Mouse (Mus musculus): ENCODE measurements around the gene Kdm2b.

The Kdm2b gene

DNA sequence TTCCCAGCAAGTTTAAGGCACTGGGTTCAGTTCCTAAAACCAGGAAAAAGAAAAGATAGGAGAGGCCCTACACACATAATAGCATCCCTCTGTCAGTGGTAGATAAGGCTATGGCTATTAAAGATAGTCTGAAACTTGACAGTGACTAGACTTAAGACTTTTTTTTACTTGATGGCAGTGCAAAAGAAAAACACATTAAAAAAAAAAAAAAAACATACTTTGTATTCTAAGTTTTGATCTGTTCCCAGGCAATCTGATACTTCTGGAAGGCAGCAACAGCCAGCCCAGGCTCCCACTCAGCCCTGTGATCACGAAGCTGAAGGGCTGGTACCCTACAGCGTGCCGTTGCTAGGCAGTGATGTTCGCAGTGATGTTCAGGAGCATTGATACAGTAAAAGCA lies 18.2 kb downstream of the Kdm2b start:
- DNase-seq: no peak

DNA sequence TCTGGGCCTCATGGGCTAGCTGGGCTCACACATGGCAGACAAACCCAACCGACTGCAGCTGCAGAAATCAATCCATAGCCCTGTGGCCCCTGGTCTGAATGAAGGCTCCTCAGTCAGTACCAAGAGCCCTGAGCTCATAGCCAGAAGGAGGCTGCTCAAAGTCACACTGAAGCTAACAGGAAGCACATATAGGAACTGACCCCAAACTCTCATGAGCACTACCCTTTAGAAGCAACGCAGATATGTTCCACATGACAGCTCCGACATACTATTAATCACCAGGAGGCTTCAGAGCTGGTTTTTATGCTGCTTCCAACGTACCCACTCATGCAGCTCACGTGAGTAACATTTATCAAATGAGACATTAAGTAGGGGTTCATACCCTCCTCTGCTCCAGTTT lies 19.6 kb downstream of the Kdm2b start:
- no peak for DNase-seq

DNA sequence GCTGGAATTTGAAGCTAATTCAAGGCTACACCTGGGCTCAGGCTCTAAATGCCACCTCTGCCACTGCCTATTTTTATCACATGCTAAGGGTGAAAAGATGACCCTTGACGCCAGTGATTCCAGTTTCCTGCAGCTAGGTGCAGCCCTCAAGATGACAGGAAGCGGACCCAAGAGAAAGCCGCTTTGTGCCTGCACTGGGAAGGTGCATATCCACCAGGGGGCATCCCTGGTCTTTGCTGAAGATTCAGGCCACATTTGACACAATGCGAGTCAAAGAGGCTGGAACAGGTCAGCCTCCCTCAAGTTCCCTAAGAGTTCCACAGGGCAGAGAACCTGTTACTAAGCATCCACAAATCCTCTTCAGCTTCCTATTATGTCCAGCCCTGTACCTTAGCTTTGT lies 21.3 kb downstream of the Kdm2b start:
- DNase-seq: peak; percentile 72

DNA sequence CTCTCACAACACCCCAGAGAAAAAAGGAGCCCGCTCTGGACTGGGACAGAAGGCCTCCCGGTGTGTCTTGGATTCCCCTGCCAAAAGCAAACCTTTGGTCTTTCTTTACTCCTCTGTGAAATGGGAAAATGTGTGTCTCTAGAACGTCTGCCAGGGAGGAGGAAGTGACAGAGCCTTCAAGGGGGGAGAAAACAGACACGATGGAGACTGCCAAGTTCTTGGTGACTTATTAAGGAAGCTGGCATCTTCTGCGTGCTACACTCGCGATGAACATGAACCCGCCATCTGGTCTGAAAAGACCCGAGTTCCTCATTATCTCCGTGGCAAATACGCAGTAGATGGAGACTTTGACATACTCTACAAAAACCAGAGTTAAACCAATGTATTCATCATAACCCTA lies 24.2 kb downstream of the Kdm2b start:
- no peak for DNase-seq

DNA sequence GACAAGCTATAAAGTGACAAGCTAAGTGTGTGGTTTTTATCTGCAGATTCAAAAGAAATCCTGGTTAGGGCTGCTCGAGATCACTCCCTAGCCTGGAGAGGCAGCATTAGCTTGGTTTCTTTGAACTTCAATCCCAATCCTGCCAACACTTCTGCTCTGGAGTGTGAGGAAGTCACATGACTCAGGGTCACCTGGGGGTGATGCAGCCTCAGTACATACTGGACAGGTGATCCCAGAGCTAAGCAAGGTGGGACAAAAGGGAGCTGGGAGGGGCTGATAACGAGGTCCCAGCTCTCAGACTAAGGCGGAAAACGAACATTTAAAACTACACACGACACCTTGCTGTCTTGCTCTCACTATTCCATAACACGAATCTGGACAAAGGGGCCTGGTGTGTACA lies 24.8 kb downstream of the Kdm2b start:
- no peak for DNase-seq

DNA sequence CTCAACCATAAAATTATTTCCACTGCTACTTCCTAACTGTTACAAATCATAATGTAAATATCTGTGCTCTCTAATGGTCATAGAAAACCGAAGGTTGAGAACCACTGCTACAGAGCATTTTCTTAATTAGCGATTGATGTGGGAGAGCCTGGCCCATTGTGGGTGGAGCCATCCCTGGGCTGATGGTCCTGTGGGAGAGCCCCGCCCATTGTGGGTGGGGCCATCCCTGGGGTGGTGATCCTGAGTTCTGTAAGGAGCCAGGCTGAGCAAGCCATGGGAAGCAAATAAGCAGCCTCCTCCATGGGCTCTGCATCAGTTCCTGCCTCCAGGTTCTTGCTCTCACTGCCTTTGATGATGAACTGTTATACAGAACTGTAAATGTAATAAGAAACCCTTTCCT lies 27.7 kb downstream of the Kdm2b start:
- no peak for DNase-seq

DNA sequence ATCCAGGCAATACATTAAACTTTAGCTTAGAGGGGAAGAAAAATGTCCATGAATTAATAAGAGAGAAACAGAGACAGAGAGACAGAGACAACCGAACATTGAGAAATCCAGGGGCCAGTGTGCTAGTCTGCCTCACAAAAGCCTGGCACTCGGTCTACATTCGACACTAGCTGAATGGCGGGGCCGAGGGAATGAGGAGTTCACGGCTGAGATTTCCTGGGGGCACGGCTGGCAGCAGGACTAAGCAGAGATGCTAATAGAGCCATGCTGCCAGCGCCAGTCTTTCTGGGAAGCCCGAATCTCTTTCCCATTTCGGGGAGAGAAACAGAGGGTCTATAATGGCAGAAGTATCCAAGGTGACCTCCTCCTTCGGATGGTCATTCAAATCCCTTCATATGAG lies 30.2 kb downstream of the Kdm2b start:
- no peak for DNase-seq

DNA sequence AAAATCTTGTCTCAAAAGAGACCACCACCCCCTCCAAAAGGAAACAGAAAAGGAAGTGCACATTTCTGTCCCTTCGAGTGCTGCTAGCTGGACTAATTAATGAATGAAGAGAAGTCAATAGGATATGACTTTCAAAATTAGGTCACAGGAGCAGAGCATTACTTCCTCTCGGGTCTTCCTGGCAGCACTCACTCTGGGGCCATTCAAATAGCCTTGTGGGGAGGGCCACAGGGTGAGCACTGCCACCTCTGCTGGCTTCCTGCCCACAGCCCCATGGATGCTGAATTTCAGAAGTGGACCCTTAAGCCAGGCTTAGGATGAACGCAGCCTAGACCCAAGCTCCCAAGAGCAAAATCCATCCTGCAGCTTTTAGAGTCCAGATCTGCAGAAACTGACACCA lies 33.6 kb downstream of the Kdm2b start:
- DNase-seq: no peak

DNA sequence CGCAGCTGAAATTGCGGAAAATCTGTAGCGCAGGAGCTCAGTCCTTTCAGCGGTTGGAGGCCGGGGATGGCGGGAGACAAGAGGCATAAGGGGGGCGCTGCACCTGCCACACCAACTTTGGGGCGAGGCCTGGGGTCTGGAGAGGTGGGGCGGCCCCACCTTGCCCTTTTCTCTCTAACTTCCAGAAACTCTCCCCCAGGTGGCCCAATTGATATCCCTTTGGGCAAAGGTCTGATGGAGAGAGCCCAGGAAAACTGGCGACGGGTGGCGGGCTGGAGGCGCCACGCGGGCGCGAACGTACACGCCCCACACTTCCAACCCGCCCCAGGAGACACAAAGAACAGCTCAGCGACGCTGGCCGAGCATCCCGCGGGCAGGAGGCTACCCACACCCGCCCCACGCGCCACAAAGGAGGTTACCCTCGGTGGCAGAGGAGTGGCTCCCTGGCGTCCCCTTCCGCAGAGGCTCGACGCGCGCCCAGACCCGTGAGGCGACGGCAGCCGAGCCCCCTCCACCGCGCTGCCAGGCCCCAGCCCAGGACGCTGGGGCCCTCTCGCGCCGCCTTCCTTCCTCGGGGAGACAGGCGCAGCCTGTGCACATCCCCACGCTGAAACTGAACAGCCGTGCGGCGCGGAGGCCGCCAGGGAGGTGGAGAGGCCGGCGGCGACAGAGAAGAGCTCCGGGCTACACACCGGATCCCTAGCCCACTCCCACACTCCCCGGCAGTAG lies 37.5 kb downstream of the Kdm2b start:
- DNase-seq: peak; percentile 43

DNA sequence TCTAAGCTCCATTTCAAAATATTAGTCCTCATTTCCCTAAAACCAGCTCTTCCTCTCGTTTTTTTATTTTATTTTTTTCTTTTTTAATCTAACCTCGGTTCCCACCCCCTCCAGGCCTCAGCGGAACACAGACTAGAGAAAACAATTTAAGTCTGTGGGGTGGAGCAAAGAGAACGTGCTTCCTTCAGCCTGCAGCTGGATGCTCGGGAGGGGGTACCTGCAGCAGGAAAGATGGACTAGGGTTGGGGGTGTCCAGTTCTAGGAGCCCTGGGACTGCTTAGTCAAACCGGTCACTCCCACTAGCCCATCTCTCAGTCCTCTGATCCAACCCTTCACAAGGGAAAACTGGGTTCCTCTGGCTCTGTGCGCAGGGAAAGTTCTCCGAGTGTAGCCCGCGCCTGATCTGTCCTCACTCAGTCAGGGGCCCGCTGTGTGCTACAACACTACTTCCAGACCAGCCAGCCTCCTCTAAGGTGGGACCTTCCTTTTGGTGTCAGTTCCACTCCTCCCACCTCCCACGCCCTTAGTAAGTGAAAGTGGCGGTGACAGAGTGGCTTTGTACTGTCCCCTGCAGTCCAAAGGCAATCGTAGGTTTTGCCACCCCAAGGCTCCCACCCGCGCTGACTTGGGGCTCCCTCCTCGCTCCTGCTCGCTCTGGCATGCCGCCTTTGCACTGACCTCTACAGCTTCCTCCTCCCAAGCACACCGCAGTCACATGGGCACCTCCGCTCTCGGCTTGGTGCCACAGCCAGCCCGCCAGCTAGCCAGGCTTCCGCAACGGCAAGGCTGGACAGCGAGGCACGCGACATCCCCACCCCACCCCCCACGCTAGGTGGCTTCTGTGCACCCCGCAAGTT lies 38.3 kb downstream of the Kdm2b start:
- peak; percentile 71 for DNase-seq

DNA sequence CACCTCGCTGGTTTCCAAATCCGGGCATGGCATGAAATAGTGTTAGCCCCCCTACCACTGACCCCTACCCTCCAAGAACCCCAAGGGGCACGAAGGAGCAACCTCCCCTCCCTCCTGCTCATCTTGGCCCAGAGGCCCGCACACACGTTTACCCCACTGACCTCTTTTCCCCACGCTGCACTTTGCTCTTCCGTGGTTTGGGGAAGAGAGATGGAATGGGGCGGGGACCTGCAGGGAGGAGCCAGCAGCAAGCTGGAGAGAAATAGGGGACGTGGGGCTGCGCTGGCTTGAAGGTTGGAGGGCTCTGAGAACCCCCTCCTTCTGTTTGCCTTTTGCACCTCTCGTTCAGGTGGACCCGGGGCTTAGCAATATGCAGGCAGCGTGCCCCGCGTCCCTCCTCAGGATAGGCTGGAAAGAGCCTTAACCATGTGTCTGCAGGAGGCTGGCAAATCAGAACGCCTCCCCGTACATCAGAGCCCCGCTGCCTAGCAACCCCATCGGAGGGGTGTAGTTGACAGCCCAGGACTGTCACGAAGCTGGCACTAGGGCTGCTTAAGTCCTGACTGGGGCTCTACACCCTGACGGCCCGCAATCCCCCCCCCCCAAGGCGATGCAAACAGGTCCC lies 39.2 kb downstream of the Kdm2b start:
- peak; percentile 32 for DNase-seq

DNA sequence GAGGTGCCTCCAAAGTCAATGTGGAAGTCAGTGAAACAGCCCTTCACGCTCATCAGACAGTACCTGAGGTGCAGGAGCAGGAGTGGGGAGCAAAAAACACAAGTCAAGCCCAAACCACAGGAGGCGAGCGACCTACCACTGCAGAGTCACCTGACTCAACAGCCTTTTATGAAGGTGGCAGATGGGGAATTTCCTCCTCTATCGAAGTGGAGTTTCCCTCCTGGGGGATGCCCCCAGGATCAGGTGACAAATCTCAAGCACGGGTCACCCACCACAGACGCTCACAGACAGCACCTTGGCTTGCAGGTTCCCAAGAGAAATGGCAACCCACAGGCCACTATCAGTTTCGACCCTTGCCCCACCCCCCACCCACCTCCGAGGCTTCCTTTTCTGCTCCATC lies 40.5 kb downstream of the Kdm2b start:
- DNase-seq: no peak

DNA sequence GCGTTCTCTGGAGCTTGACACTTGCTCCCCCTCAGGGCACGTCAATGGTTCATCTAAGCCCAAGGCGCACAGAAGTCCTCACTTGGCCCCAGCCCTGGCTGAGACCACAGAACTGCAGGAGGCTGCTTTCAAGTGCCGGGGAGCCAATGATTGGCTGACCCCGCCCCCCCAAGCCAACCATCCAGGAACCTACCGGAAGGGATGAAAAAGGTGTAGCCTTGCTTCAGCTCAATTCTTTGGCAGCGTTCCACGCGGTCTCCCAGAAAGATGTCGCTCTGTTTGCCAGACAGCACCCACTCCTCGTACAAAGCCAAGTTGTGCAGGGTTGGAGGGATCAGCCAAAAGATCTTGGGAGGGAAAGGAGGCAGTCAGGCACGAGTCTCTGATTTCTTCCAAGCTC lies 42.1 kb downstream of the Kdm2b start:
- DNase-seq: no peak

DNA sequence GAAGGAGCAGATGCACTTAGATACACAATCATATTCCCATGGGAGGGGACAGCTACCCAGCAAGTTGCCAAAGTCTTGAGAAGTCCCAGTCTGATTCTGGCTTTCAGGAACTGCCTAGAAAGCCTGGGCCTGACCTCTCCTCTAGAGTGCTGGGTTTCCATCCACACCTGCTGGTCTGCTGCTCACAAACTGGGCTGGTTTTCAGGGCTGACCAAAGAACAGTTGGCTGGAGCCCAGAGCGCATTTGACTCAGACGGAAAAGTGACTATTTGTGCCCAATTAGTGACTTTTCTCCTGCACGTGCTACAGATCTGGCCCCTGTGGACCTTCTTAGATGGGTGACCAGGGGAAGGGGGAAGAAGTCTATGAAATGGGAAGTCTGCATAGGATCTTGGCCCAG lies 50.9 kb downstream of the Kdm2b start:
- peak; percentile 36 for DNase-seq

DNA sequence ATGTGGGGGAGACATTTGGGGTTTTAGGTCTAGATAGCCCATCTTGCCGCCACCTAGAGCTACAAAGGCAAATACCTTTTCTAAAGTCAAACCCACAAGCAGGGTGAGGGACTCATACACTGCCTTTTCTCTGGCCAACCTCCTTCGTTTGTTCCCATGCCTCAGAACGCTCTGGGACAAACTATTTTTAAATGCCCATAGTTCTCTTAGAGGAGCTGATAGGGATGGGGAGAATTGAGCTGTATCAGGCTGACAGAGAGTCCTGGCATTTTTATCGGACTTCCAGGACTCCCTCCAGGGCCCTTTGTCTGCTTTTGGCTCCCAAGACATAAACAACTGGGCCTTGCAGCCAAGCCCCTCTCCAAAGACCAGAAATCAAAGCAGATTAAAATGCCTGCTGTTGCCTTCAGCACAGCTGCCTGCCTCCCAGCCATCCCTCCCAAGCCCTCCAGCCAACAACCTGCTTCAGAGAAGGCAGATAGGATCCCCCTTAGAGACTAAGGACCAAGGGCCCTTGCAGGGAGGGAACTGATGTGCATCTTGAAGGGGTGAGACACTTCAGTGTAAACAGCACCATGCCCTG lies 51.6 kb downstream of the Kdm2b start:
- no peak for DNase-seq

DNA sequence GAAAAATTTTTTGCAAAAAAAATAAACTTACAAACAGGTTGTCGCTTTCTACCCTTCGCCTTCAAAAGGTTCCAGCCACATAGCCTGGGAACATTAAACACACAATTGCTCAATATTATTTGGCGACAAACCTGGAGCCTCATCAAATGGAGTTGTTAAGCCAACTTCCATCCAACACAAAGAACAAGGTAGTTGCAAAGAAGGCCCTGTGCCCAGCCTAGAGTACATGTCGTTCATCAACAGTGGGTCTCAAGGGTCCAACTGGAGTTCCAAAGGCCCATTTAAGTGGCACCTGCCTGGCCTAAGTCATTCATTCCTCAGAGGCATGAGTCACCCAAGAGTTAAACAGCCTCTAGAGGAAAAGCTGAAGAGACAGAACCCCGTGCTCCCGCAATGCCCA lies 52.6 kb downstream of the Kdm2b start:
- DNase-seq: no peak

DNA sequence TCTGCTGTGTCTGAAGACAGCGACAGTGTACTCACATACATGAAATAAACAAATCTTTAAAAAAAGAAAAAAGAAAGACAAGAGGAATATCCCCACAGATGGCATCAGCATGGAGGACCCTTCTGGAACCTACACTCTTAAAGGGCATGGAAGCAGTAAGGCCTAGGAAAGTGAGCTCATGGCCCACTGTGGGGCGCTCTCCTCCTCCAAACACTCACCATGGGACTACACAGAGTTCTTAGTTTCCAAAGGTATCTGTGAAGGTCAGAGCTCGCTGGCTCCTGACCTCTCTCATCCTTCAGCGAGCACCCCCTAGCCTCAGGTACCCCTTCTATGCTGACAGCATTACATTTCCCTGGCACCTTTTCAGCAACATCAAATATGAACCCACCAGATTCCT lies 53.8 kb downstream of the Kdm2b start:
- DNase-seq: no peak

DNA sequence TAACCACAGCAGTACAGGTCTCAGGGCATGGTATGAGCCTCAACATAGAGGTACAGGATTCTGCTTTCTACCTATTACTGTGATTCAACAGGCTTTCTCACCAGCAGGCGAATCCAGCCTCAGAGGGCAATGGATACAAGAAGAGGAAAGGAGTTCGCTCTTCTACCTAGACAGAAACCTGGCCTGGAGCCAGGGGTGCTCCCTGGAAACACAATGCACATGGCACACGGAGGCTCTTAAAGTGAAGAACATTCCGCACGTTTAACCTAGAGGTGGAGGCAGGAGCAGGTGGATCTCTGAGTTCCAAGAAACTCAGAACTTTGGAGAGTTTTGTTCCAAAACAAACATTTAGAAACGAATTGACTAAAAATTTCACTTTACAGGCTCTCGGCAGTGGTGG lies 58.6 kb downstream of the Kdm2b start:
- no peak for DNase-seq

DNA sequence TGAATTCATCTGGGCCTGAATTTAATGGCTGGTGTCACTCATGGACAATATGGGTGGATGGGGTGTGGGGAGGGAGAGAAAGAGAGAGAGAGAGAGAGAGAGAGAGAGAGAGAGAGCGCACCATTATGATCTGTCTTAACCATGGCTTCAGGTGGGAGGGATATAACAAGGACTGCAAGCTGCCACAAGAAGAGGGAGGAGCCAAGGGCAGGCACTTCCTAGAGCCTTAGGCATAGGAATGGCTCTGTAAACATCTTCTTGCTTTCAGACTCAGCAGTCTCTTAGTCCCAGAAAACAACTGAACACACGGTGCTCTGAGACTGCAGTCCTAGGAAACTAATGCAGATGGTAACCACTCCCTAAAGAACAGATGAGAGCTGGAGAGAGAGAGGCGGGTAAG lies 61.3 kb downstream of the Kdm2b start:
- no peak for DNase-seq

DNA sequence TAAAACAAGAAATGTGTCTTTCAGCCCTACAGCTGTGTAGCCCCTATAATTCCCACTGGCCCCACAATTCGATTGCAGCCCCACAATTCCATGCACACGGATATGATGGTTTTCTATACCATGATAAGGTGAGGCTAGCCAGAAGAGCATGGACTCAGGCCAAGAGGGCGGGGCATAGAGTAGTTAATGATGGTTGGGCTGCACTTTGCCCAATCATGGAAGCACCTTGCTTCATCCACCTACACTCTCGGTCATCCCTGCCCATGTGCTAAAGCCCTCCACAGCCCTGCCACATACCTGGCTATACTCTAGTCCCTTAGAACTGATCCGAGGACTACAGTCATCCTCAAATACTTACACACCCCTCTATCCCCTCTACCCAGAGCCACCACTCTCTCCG lies 61.9 kb downstream of the Kdm2b start:
- DNase-seq: no peak

DNA sequence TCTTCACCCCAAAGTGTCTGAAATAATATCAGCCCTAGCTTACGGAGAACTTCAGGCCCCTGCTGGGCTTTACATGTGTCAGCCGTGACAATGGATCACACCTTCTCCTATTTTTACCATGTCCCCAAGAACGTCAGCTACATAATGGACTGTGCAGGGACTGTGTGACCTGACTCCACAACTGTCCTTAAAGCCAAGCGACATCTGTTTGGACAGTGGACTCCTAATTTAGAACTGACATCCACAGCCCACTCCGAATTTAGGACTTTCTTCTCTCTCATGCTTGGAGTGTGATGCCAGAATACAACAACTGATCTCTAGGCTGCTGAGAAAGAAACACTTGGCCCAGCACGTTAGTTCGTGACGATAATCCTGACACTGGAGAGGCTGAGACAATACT lies 62.5 kb downstream of the Kdm2b start:
- no peak for DNase-seq

DNA sequence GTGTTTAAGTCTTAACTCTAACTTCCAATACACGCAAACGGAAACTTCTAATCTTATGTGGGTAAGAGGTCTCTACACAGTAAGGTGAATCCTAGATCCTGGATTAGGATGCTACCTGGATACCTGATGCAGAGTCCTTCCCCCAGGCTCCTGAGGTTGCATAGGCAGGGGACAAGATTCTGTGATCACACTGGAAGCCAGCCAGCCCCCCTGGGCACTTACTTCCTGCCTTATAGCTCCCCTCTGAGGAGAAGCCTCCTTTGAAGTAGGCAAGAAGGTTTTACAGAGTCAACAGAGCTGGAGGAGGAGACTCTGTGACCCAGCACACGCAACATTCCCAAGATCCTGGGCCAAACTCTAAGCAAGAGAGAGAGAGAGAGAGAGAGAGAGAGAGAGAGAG lies 63.3 kb downstream of the Kdm2b start:
- no peak for DNase-seq

DNA sequence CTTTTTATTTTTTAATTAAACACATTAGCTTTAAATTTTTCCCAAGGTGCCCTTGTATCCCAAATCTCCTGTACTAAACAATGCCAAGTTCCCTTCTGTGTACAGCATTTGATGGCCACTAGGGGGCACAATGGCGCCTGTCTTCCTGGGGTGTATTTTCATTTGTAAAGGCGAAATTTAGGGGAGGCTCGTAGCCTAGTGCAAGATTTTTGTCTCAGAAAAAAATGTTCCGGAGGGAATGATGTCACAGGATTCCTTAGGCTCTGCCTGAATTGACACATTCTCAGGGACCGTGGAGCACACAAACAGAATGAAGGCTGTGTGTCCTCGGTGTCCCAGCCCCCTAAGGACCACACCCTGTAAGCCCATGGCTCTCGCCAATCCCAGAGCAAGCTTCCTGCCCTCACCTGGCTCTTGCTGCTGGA lies 64.1 kb downstream of the Kdm2b start:
- DNase-seq: peak; percentile 77
